Mouse (Mus musculus): ENCODE results near the gene E030018B13Rik. TPM values are rescaled to one million over a fixed set of nuclear protein-coding genes. Genes with fewer than 3 reads are reported as not detected.

E030018B13Rik gene
- polyA plus RNA-seq, 1 experiment from 2014 or later = not detected

GRCm38 (mm10) chr7:63925413-63926360 is 9.0 kb downstream of the E030018B13Rik start:
- no peak; the same call in 1 of the 2 replicates for ATAC-seq (ENCODE audit: insufficient number of reproducible peaks, insufficient read depth, low FRiP score, low read depth)
- 73% methylated on average over 14 of the region's 14 CpGs for WGBS
- Histone ChIP-seq H3K9ac (ENCODE audit: low read length) (no peak overlapping the region), H3K4me2 (ENCODE audit: low read length) (peak overlapping the region; percentile 1; the same call in 1 of the 2 replicates), H3K4me1 (ENCODE audit: control insufficient read depth in 2 of 2, insufficient read depth in 2 of 2, low read length in 2 of 2) (peaks cover 10 to 37% of the 10 kb centered on the region in 2 experiments), H3K27ac (replicated peaks in 1 of 2; ENCODE audit: control insufficient read depth in 1 of 2, insufficient read depth in 1 of 2, low read depth in 2 of 2, low read length in 2 of 2) (peak overlapping the region in 1 of 2 experiments; percentile 21; a peak in 1 of 4 replicates), H3K4me3 (ENCODE audit: control insufficient read depth in 1 of 2, insufficient read depth in 1 of 2, low read depth in 1 of 2, low read length in 2 of 2) (no peak overlapping the region), H3K36me3 (ENCODE audit: control insufficient read depth, insufficient read depth, low read length) (no peaks in the 10 kb centered on the region), H3K27me3 (ENCODE audit: control insufficient read depth, insufficient read depth, low read length) (no peaks in the 10 kb centered on the region), H3K9me3 (ENCODE audit: control insufficient read depth, low read length) (0 out of 2 replicates have a peak, but pooled peaks cover 3% of the 10 kb centered on the region)

- Histone ChIP-seq H3K4me3 (ENCODE audit: control insufficient read depth in 1 of 2, insufficient read depth in 1 of 2, low read depth in 1 of 2, low read length in 2 of 2) (no peak overlapping the region), H3K27ac (replicated peaks in 1 of 2; ENCODE audit: control insufficient read depth in 1 of 2, insufficient read depth in 1 of 2, low read depth in 2 of 2, low read length in 2 of 2) (no peak overlapping the region), H3K9ac (ENCODE audit: low read length) (no peak overlapping the region), H3K4me2 (ENCODE audit: low read length) (no peak overlapping the region), H3K4me1 (ENCODE audit: control insufficient read depth in 2 of 2, insufficient read depth in 2 of 2, low read length in 2 of 2) (peaks cover 10 to 30% of the 10 kb centered on the region in 2 experiments), H3K9me3 (ENCODE audit: control insufficient read depth, low read length) (0 out of 2 replicates have a peak, but pooled peaks cover 3% of the 10 kb centered on the region), H3K36me3 (ENCODE audit: control insufficient read depth, insufficient read depth, low read length) (no peaks in the 10 kb centered on the region), H3K27me3 (ENCODE audit: control insufficient read depth, insufficient read depth, low read length) (no peaks in the 10 kb centered on the region)
- ATAC-seq (ENCODE audit: insufficient number of reproducible peaks, insufficient read depth, low FRiP score, low read depth) = no peak
- WGBS = 69% methylated on average over 3 of the region's 3 CpGs
Measured at GRCm38 (mm10) chr7:63926492-63926891, 9.8 kb downstream of the E030018B13Rik start.

GRCm38 (mm10) chr7:63927121-63927520 is 10.5 kb downstream of the E030018B13Rik start:
- H3K36me3 ChIP-seq (ENCODE audit: control insufficient read depth, insufficient read depth, low read length) = no peaks in the 10 kb centered on the region
- peaks cover 10 to 30% of the 10 kb centered on the region in 2 experiments for H3K4me1 ChIP-seq (ENCODE audit: control insufficient read depth in 2 of 2, insufficient read depth in 2 of 2, low read length in 2 of 2)
- H3K4me3 ChIP-seq (ENCODE audit: control insufficient read depth in 1 of 2, insufficient read depth in 1 of 2, low read depth in 1 of 2, low read length in 2 of 2) = no peak overlapping the region
- 0 out of 2 replicates have a peak, but pooled peaks cover 3% of the 10 kb centered on the region for H3K9me3 ChIP-seq (ENCODE audit: control insufficient read depth, low read length)
- H3K27me3 ChIP-seq (ENCODE audit: control insufficient read depth, insufficient read depth, low read length) = no peaks in the 10 kb centered on the region
- H3K4me2 ChIP-seq (ENCODE audit: low read length) = no peak overlapping the region
- H3K27ac ChIP-seq (replicated peaks in 1 of 2; ENCODE audit: control insufficient read depth in 1 of 2, insufficient read depth in 1 of 2, low read depth in 2 of 2, low read length in 2 of 2) = no peak overlapping the region
- no peak overlapping the region for H3K9ac ChIP-seq (ENCODE audit: low read length)
- ATAC-seq (ENCODE audit: insufficient number of reproducible peaks, insufficient read depth, low FRiP score, low read depth) = no peak
- WGBS = 94% methylated on average over 6 of the region's 6 CpGs

- Histone ChIP-seq H3K4me2 (ENCODE audit: low read length) (no peak overlapping the region), H3K9me3 (ENCODE audit: control insufficient read depth, low read length) (no peaks in the 10 kb centered on the region), H3K4me3 (ENCODE audit: control insufficient read depth in 1 of 2, insufficient read depth in 1 of 2, low read depth in 1 of 2, low read length in 2 of 2) (no peak overlapping the region), H3K27me3 (ENCODE audit: control insufficient read depth, insufficient read depth, low read length) (no peaks in the 10 kb centered on the region), H3K27ac (replicated peaks in 1 of 2; ENCODE audit: control insufficient read depth in 1 of 2, insufficient read depth in 1 of 2, low read depth in 2 of 2, low read length in 2 of 2) (no peak overlapping the region), H3K36me3 (ENCODE audit: control insufficient read depth, insufficient read depth, low read length) (no peaks in the 10 kb centered on the region), H3K9ac (ENCODE audit: low read length) (no peak overlapping the region), H3K4me1 (ENCODE audit: control insufficient read depth in 2 of 2, insufficient read depth in 2 of 2, low read length in 2 of 2) (peaks cover 16 to 30% of the 10 kb centered on the region in 2 experiments)
- WGBS = 72% methylated on average over 4 of the region's 4 CpGs
- no peak for ATAC-seq (ENCODE audit: insufficient number of reproducible peaks, insufficient read depth, low FRiP score, low read depth)
Measured at GRCm38 (mm10) chr7:63929080-63929479, 12.4 kb downstream of the E030018B13Rik start.

GRCm38 (mm10) chr7:63930132-63930531 is 13.5 kb downstream of the E030018B13Rik start:
- no peak for ATAC-seq (ENCODE audit: insufficient number of reproducible peaks, insufficient read depth, low FRiP score, low read depth)
- H3K9ac ChIP-seq (ENCODE audit: low read length) = no peak overlapping the region
- no peak overlapping the region for H3K4me3 ChIP-seq (ENCODE audit: control insufficient read depth in 1 of 2, insufficient read depth in 1 of 2, low read depth in 1 of 2, low read length in 2 of 2)
- 84% methylated on average over 3 of the region's 3 CpGs for WGBS
- H3K4me2 ChIP-seq (ENCODE audit: low read length) = no peak overlapping the region
- H3K36me3 ChIP-seq (ENCODE audit: control insufficient read depth, insufficient read depth, low read length) = no peaks in the 10 kb centered on the region
- peaks cover 11 to 28% of the 10 kb centered on the region in 2 experiments for H3K4me1 ChIP-seq (ENCODE audit: control insufficient read depth in 2 of 2, insufficient read depth in 2 of 2, low read length in 2 of 2)
- H3K9me3 ChIP-seq (ENCODE audit: control insufficient read depth, low read length) = no peaks in the 10 kb centered on the region
- no peaks in the 10 kb centered on the region for H3K27me3 ChIP-seq (ENCODE audit: control insufficient read depth, insufficient read depth, low read length)
- H3K27ac ChIP-seq (replicated peaks in 1 of 2; ENCODE audit: control insufficient read depth in 1 of 2, insufficient read depth in 1 of 2, low read depth in 2 of 2, low read length in 2 of 2) = no peak overlapping the region

GRCm38 (mm10) chr7:63930766-63931165 is 14.1 kb downstream of the E030018B13Rik start:
- no peak overlapping the region for H3K27ac ChIP-seq (replicated peaks in 1 of 2; ENCODE audit: control insufficient read depth in 1 of 2, insufficient read depth in 1 of 2, low read depth in 2 of 2, low read length in 2 of 2)

GRCm38 (mm10) chr7:63932461-63932860 is 15.8 kb downstream of the E030018B13Rik start:
- no peak overlapping the region for H3K4me2 ChIP-seq (ENCODE audit: low read length)
- H3K9ac ChIP-seq (ENCODE audit: low read length) = no peak overlapping the region
- H3K4me1 ChIP-seq (ENCODE audit: control insufficient read depth in 2 of 2, insufficient read depth in 2 of 2, low read length in 2 of 2) = peaks cover 12 to 29% of the 10 kb centered on the region in 2 experiments
- ATAC-seq (ENCODE audit: insufficient number of reproducible peaks, insufficient read depth, low FRiP score, low read depth) = no peak
- no peaks in the 10 kb centered on the region for H3K27me3 ChIP-seq (ENCODE audit: control insufficient read depth, insufficient read depth, low read length)
- no peaks in the 10 kb centered on the region for H3K36me3 ChIP-seq (ENCODE audit: control insufficient read depth, insufficient read depth, low read length)
- 83% methylated on average over 3 of the region's 3 CpGs for WGBS
- no peak overlapping the region for H3K4me3 ChIP-seq (ENCODE audit: control insufficient read depth in 1 of 2, insufficient read depth in 1 of 2, low read depth in 1 of 2, low read length in 2 of 2)
- no peak overlapping the region for H3K27ac ChIP-seq (replicated peaks in 1 of 2; ENCODE audit: control insufficient read depth in 1 of 2, insufficient read depth in 1 of 2, low read depth in 2 of 2, low read length in 2 of 2)
- H3K9me3 ChIP-seq (ENCODE audit: control insufficient read depth, low read length) = no peaks in the 10 kb centered on the region

More at GRCm38 (mm10) chr7:63930766-63931165, 14.1 kb downstream of the E030018B13Rik start:
- no peaks in the 10 kb centered on the region for H3K36me3 ChIP-seq (ENCODE audit: control insufficient read depth, insufficient read depth, low read length)
- peaks cover 10 to 28% of the 10 kb centered on the region in 2 experiments for H3K4me1 ChIP-seq (ENCODE audit: control insufficient read depth in 2 of 2, insufficient read depth in 2 of 2, low read length in 2 of 2)
- WGBS = 93% methylated on average over 5 of the region's 5 CpGs
- no peaks in the 10 kb centered on the region for H3K9me3 ChIP-seq (ENCODE audit: control insufficient read depth, low read length)
- no peak for ATAC-seq (ENCODE audit: insufficient number of reproducible peaks, insufficient read depth, low FRiP score, low read depth)
- no peaks in the 10 kb centered on the region for H3K27me3 ChIP-seq (ENCODE audit: control insufficient read depth, insufficient read depth, low read length)
- no peak overlapping the region for H3K9ac ChIP-seq (ENCODE audit: low read length)
- no peak overlapping the region for H3K4me3 ChIP-seq (ENCODE audit: control insufficient read depth in 1 of 2, insufficient read depth in 1 of 2, low read depth in 1 of 2, low read length in 2 of 2)
- H3K4me2 ChIP-seq (ENCODE audit: low read length) = no peak overlapping the region

Data from heart, embryonic 14.5 days (tissue).